Mouse (Mus musculus): Measurements from ENCODE around the gene Dad1.

DNA sequence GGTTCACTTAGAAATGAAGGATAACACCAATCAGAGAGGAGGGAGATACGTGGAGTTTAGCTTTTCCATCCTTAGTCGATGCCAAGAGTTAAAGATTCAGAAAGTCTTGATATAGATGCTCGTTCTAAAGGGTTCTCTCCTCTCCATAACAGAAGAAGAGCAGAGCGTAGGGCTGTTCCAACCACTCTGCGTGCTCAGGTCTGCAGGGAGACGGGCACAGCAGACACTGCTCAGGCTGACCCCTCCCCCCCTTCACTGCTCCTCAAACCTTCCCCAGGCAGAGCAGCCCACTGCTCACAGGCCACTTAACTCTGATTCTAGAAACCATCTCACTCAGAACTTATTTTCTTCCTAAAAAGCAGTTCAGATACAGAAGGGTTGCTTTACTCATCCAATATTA lies 45.2 kb downstream of the Dad1 start:
- TF ChIP-seq GATA1 (IDR thresholded peaks at IDR 0.05; ENCODE audit: low read length) = no peak
- TF ChIP-seq TAL1 (IDR thresholded peaks at IDR 0.05; ENCODE audit: low read length) = no peak

Data from erythroblast, embryonic 14.5 days (primary cell).